Mouse (Mus musculus) spleen, adult 12 weeks (tissue): ENCODE measurements around the gene Wars.
"Not testable (repeated sequence)": the region's sequence is repeated elsewhere in the genome, so short reads cannot be mapped to it uniquely, and the experiment has no call there.

ENCODE experiments used
- DNase-seq: peaks from one replicate; pipeline ENCODE4 v3.0.0; 2022; ENCODE audit warnings: low spot score

The Wars gene

GRCm38 (mm10) chr12:108857109-108857508 is 36.9 kb downstream of the Wars start:
- DNase-seq: no peak

GRCm38 (mm10) chr12:108856186-108856585 is 37.8 kb downstream of the Wars start:
- no peak for DNase-seq

- DNase-seq: no peak
Measured at GRCm38 (mm10) chr12:108855081-108855480, 38.9 kb downstream of the Wars start.

GRCm38 (mm10) chr12:108852822-108853221 is 41.2 kb downstream of the Wars start:
- DNase-seq: no peak

- no peak for DNase-seq
Measured at GRCm38 (mm10) chr12:108850886-108851285, 43.1 kb downstream of the Wars start.

GRCm38 (mm10) chr12:108850129-108850528 is 43.8 kb downstream of the Wars start:
- DNase-seq: no peak

- no peak for DNase-seq
Measured at GRCm38 (mm10) chr12:108849488-108850022, 44.4 kb downstream of the Wars start.

GRCm38 (mm10) chr12:108848033-108848432 is 45.9 kb downstream of the Wars start:
- DNase-seq: not testable (repeated sequence)

GRCm38 (mm10) chr12:108842663-108843062 is 51.3 kb downstream of the Wars start:
- DNase-seq: no peak

- no peak for DNase-seq
Measured at GRCm38 (mm10) chr12:108841181-108841580, 52.8 kb downstream of the Wars start.

- no peak for DNase-seq
Measured at GRCm38 (mm10) chr12:108836722-108837121, 57.3 kb downstream of the Wars start.

- DNase-seq: peak; percentile 90
Measured at GRCm38 (mm10) chr12:108835840-108836409, 58.0 kb downstream of the Wars start, which contains the start of the genes Slc25a29 and Slc25a47. Gene Slc25a29, minus strand, starts transcription at chr12:108835883. Gene Slc25a47, plus strand, starts transcription at chr12:108836046.

- no peak for DNase-seq
Measured at GRCm38 (mm10) chr12:108835208-108835839, 58.6 kb downstream of the Wars start.

GRCm38 (mm10) chr12:108834786-108835185 is 59.2 kb downstream of the Wars start:
- no peak for DNase-seq

- no peak for DNase-seq
Measured at GRCm38 (mm10) chr12:108834337-108834736, 59.6 kb downstream of the Wars start.

- no peak for DNase-seq
Measured at GRCm38 (mm10) chr12:108833408-108833807, 60.6 kb downstream of the Wars start.

- no peak for DNase-seq
Measured at GRCm38 (mm10) chr12:108832851-108833250, 61.1 kb downstream of the Wars start.

GRCm38 (mm10) chr12:108831966-108832643 is 61.9 kb downstream of the Wars start:
- no peak for DNase-seq

- no peak for DNase-seq
Measured at GRCm38 (mm10) chr12:108830358-108830757, 63.6 kb downstream of the Wars start.

GRCm38 (mm10) chr12:108829636-108830035 is 64.3 kb downstream of the Wars start:
- DNase-seq: no peak

- no peak for DNase-seq
Measured at GRCm38 (mm10) chr12:108827641-108828040, 66.3 kb downstream of the Wars start.

- no peak for DNase-seq
Measured at GRCm38 (mm10) chr12:108826958-108827535, 66.9 kb downstream of the Wars start.
